Mouse (Mus musculus) myocyte (in vitro differentiated cells): ENCODE measurements around the gene Minos1. TPM values are rescaled to one million over a fixed set of nuclear protein-coding genes. Genes with fewer than 3 reads are reported as not detected.
A peak's percentile ranks its signal among the peaks of the same experiment; 100 is the strongest.

Experiments
- H3K27me3 ChIP-seq: one replicate; pipeline ENCODE4 v1.6.1; 2011; ENCODE audit not compliant: control insufficient read depth, insufficient read depth, insufficient read length
- H3K36me3 ChIP-seq: one replicate; pipeline ENCODE4 v1.6.1; 2011; ENCODE audit not compliant: control insufficient read depth, insufficient read depth
- H3K4me2 ChIP-seq: one replicate; pipeline ENCODE4 v1.6.1; 2011; ENCODE audit warnings: low read depth, control low read depth
- H3K4me3 ChIP-seq: one replicate; pipeline ENCODE4 v1.5.1; 2011; ENCODE audit warnings: mild to moderate bottlenecking, control low read depth, moderate library complexity
- H3K79me2 ChIP-seq: one replicate; pipeline ENCODE4 v1.6.1; 2011; ENCODE audit not compliant: control insufficient read depth, insufficient read depth
- H3ac ChIP-seq: one replicate; pipeline ENCODE4 v1.6.1; 2011; ENCODE audit not compliant: control insufficient read depth, insufficient read length
- CEBPB ChIP-seq: IDR thresholded peaks from 2 replicates; pipeline ENCODE4 v1.6.1; 2011; ENCODE audit warnings: mild to moderate bottlenecking, moderate library complexity; ENCODE audit not compliant: poor library complexity, insufficient read depth, severe bottlenecking
- E2F4 ChIP-seq: IDR thresholded peaks from one replicate; pipeline ENCODE4 v1.6.1; 2011; ENCODE audit warnings: mild to moderate bottlenecking, control low read depth, moderate library complexity; ENCODE audit not compliant: insufficient read depth
- MAX ChIP-seq: IDR thresholded peaks from one replicate; pipeline ENCODE4 v1.6.1; 2011; ENCODE audit warnings: low read depth, mild to moderate bottlenecking, control low read depth
- MYOD1 ChIP-seq, 3 experiments: IDR thresholded peaks; one replicate each; pipeline ENCODE4 v1.6.1; 2011; ENCODE audit warnings: control low read depth in 2 of 3, low read depth in 2 of 3, mild to moderate bottlenecking in 2 of 3, moderate library complexity in 1 of 3; ENCODE audit not compliant: insufficient read length in 2 of 3, control insufficient read depth in 1 of 3
- MYOG ChIP-seq, 3 experiments: IDR thresholded peaks; one replicate each; pipeline ENCODE4 v1.6.1; 2011; ENCODE audit warnings: control low read depth in 2 of 3, low read depth in 2 of 3, mild to moderate bottlenecking in 2 of 3; ENCODE audit not compliant: insufficient read length in 2 of 3, control insufficient read depth in 1 of 3, insufficient read depth in 1 of 3
- POLR2A ChIP-seq: IDR thresholded peaks from one replicate; pipeline ENCODE4 v1.6.1; 2011; ENCODE audit warnings: low read depth, mild to moderate bottlenecking, control low read depth, moderate library complexity; ENCODE audit not compliant: insufficient read length
- POLR2AphosphoS2 ChIP-seq: IDR thresholded peaks from one replicate; pipeline ENCODE4 v1.6.1; 2011; ENCODE audit warnings: low read depth, control low read depth; ENCODE audit not compliant: insufficient read length
- REST ChIP-seq: IDR thresholded peaks from one replicate; pipeline ENCODE4 v1.6.1; 2011; ENCODE audit warnings: mild to moderate bottlenecking, control low read depth, moderate library complexity; ENCODE audit not compliant: insufficient read depth, insufficient read length
- SRF ChIP-seq: IDR thresholded peaks from one replicate; pipeline ENCODE4 v1.6.1; 2011; ENCODE audit warnings: low read depth; ENCODE audit not compliant: control insufficient read depth, insufficient read length
- TCF12 ChIP-seq: IDR thresholded peaks from one replicate; pipeline ENCODE4 v1.6.1; 2011; ENCODE audit warnings: mild to moderate bottlenecking, control low read depth; ENCODE audit not compliant: poor library complexity, insufficient read depth, severe bottlenecking
- TCF3 ChIP-seq: IDR thresholded peaks from one replicate; pipeline ENCODE4 v1.6.1; 2011; ENCODE audit warnings: low read depth, control low read depth; ENCODE audit not compliant: insufficient read length
- USF1 ChIP-seq: IDR thresholded peaks from one replicate; pipeline ENCODE4 v1.6.1; 2011; ENCODE audit warnings: low read depth, mild to moderate bottlenecking, control low read depth, moderate library complexity
- polyA plus RNA-seq: library from polyadenylated mRNA; unstranded; fragments of >200 nt; fragmentation: generic; extraction: Trizol; gene quantifications from one replicate; pipeline ENCODE4 v1.2.1, GENCODE M21; 2012; ENCODE audit warnings: missing spikeins

Minos1 gene
- polyA plus RNA-seq, 1 experiment, result 247 TPM

DNA sequence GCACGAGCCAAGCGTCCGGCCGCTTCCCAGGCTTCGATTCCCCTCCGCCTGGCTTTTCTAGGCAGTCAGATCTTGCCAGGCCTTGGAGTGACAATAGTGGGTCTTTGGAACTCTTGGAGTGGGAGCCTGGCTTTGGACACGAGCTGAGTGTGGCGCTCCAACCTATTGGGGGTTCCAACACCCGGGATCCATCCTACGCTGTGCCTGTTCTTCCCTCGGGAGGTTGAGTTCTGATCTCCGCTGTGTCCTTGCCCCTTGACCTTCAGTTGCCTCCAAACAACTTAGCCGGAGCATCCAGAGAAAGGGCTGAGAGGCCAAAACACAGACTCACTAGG lies 37.8 kb downstream of the Minos1 start:
- peak overlapping the region; percentile 63 for H3ac ChIP-seq
- no peaks in the 10 kb centered on the region for H3K36me3 ChIP-seq
- no peaks in the 10 kb centered on the region for H3K27me3 ChIP-seq
- no peak for TF ChIP-seq POLR2AphosphoS2
- TF ChIP-seq REST, result no peak
- TF ChIP-seq USF1, result no peak
- TF ChIP-seq E2F4, result no peak
- TF ChIP-seq SRF, result no peak
- no peak for TF ChIP-seq MAX
- TF ChIP-seq TCF12, result no peak
- H3K4me3 ChIP-seq, result peak overlapping the region; percentile 44
- H3K79me2 ChIP-seq, result no peaks in the 10 kb centered on the region
- H3K4me2 ChIP-seq, result peak overlapping the region; percentile 69

DNA sequence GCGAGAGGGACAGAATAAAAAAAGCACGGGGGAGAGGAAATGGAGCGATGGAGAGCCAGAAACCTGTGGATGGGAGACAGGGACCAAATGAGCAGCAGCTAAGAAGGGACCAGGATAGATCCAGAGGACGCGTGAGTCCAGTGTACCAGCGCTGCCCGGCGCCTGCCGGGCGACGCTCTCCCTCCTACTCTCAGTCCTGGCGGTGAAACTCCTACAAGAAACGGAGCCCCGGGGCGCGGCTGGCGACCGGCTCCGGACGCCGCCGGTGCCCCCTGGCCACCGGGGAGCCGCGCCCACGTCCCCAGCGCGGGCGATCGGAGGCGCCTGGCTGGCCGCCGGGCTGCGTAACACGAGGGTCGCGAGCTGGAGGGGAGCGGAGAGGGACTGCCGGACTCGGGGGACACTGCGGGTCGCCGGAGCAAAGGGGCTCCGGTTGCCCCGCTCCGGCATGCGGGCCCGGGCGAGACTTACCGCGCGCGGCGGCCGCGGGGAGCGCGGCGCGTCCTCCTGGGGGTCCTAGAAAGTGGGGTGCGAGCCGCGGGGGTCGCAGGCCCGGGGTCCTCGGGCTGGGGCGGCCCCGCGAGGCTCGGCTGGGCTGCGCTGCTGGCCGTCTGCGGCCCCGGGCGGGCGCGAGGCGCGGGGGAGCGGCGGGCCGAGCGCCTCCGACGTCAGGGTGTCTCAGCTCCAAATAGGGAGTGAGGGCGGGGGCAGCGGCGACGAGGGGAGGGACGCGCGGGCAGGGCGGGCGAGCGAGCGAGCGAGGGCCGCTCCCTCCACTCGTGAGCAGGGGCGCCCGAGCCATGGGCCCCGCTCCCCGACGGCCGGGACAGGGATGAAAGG lies 38.3 kb downstream of the Minos1 start, which contains the start of gene Nbl1:
Gene Nbl1, minus strand, starts transcription at position 638 of the 840 bp plus-strand sequence.
- peak within 1 kb of the TSS; percentile 44 for H3K4me3 ChIP-seq
- peak within 1 kb of the TSS; percentile 95 for H3K4me2 ChIP-seq
- H3K36me3 ChIP-seq, result no peaks in the 10 kb centered on the region
- no peaks in the 10 kb centered on the region for H3K79me2 ChIP-seq
- peak within 1 kb of the TSS; percentile 63 for H3ac ChIP-seq
- no peaks in the 10 kb centered on the region for H3K27me3 ChIP-seq
- TF ChIP-seq CEBPB (no peak), E2F4 (no peak), MYOG (IDR thresholded peaks at IDR 0.05; ENCODE audit: control insufficient read depth in 1 of 3, insufficient read depth in 1 of 3, insufficient read length in 2 of 3, low read depth in 2 of 3) (no peak), TCF12 (no peak), POLR2A (peak; percentile 74), POLR2AphosphoS2 (peak; percentile 36), REST (no peak), MAX (no peak), USF1 (no peak), MYOD1 (IDR thresholded peaks at IDR 0.05; ENCODE audit: control insufficient read depth in 1 of 3, insufficient read length in 2 of 3, low read depth in 2 of 3) (no peak), TCF3 (no peak), SRF (peak; percentile 83)

DNA sequence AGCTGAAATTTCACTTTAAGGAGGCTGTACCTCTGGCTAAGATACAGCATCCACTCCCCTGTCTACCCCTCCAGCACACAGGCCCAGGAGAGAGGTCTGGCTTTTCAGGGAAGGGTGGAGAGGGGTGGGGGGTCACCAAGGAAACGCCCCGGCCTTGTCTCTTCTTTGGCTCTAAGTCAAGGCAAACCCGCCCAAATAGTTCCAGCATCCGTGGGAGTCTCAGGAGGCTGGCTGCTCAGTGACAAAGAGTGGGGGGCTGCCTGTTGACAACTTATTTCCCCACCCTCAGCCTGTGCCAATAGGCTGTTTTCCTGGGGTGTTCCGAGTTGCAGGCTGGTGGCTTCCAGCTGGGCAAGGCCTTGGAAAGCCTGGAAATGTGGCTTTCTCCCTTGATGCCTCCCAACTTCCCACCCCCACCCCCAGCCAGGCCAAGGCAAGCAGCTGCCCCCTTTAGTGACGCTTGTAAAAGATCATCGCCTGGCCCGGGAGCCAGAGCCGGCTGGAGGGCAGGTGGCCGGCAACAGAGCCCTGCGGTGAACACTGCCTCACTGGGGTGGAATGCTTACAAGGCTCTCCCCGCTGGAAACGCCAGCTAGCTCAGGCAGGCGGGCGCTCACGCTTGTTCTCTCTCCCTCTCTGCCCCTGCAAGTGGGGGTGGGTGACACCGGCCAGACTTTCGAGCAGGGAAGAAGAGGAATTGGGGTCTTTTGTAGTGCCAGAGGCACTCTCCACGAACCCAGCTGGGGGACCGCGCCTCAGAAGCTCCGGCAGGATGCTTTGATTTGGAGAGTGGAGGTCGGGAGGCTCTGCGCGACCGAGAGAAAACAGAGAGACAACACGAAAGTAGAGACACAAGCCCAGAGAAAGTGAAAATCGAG lies 39.2 kb downstream of the Minos1 start:
- H3K27me3 ChIP-seq, result no peaks in the 10 kb centered on the region
- peak overlapping the region; percentile 95 for H3K4me2 ChIP-seq

DNA sequence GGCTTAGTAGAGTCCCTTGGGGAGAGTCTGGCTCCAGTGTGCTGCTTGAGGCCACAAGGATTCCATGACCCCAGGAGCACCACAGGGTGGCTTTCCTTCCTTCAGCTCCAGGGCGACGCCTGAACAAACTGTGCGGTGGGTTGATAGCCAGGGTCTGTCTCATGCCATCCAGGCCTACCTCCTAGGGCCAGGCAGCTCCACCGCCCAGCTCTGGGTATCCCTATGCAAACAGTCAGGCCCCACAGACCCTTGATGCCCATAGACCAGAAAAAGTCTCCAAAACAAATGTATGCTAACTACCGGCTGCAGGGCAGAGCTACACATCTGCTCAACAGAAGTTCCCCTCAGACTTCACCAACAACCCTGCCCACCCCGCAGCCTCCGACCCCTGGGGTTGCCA lies 39.8 kb downstream of the Minos1 start:
- Histone ChIP-seq H3K4me2 (peak overlapping the region; percentile 95), H3ac (no peak overlapping the region), H3K4me3 (peak overlapping the region; percentile 44), H3K79me2 (no peaks in the 10 kb centered on the region), H3K36me3 (no peaks in the 10 kb centered on the region), H3K27me3 (no peaks in the 10 kb centered on the region)
- TF ChIP-seq TCF12 (no peak), TCF3 (no peak), MAX (no peak), MYOD1 (IDR thresholded peaks at IDR 0.05; ENCODE audit: control insufficient read depth in 1 of 3, insufficient read length in 2 of 3, low read depth in 2 of 3) (no peak), POLR2AphosphoS2 (no peak), POLR2A (no peak), USF1 (no peak), REST (no peak), SRF (no peak), CEBPB (no peak), MYOG (IDR thresholded peaks at IDR 0.05; ENCODE audit: control insufficient read depth in 1 of 3, insufficient read depth in 1 of 3, insufficient read length in 2 of 3, low read depth in 2 of 3) (no peak)

More for the DNA sequence above, 39.2 kb downstream of the Minos1 start:
- no peaks in the 10 kb centered on the region for H3K79me2 ChIP-seq
- TF ChIP-seq MYOG (IDR thresholded peaks at IDR 0.05; ENCODE audit: control insufficient read depth in 1 of 3, insufficient read depth in 1 of 3, insufficient read length in 2 of 3, low read depth in 2 of 3) (peak in 1 of 3 experiments; percentile 72), USF1 (no peak), MYOD1 (IDR thresholded peaks at IDR 0.05; ENCODE audit: control insufficient read depth in 1 of 3, insufficient read length in 2 of 3, low read depth in 2 of 3) (peak in 2 of 3 experiments; percentile 62 to 73), POLR2A (no peak)
- H3K4me3 ChIP-seq, result peak overlapping the region; percentile 44
- H3K36me3 ChIP-seq, result no peaks in the 10 kb centered on the region
- peak overlapping the region; percentile 63 for H3ac ChIP-seq
